Mouse (Mus musculus): ENCODE results near the gene Rad51b.

Gene Rad51b

DNA sequence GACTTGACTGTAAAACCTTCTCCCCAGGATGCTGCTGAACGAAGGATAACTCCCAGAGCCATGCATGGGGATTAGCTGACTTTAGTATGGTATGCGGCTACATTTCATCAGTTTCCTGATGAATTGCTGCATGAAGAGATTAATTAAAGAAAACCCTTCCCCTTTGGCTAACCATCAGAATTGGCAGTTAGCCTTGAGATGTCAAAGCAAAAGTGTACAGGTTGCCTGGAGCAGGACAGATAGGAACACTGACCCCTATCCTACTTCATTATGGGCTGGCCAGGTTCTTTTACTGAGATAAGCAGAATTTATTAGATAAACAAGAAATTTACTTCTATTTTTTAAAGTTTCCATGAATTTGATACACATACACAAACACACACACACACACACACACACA, 85.3 kb downstream of the Rad51b start:
- DNase-seq = no peak

DNA sequence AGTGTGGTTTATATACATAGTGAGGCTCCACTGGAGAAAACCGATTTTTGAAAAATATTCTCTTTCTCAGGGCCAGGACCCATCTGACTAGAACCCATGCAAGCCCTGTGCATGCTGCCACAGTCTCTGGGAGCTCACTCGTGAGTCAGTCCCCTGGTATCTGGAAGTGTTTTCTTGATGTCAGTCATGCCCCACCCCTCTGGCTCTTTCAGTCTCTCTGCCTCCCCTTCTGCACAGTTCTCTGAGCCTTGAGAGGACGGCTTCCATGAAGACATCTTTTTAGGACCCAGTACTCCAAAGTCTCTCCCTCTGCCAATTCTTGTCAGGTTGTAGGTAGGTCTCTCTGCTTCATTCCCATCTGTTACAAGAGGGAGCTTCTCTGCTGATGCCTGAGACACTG, 86.5 kb downstream of the Rad51b start:
- no peak for DNase-seq

DNA sequence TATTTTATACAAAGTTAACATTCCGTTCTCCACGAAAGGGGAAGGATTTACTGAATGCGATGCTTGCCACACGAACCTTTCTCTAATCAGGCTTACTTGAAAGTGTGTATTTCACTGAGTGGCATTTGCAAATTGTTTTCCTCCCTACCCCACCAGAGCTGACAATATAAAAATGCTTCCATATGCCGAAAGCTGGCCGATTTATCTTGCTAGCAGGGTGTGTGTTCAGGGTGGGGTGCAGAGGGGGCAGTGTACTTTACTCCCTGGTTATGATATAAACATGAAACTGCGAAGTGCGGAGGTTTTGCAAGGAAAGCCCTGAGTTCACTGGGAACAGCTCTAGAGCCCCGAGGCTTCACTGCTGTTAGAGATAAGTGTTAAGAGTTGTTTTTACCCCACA, 87.7 kb downstream of the Rad51b start:
- DNase-seq = no peak

DNA sequence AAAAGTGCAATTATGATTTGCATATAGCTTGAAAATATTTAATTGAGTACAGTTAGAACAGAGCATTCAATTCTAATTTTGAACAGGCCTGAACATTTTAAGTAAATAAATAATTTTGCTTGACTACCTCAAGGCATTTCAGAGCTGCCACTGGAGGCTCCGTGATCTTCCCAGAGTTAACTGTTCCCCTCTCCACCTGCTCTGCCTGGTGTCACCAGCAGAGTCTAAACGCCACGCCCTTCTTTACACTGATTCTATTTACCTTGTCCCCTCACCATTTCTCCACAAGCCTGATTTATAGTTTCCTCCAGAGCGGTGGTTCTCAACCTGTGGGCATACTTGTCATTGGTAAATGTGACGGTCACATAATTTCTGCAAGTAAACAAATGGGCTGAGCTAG, 88.1 kb downstream of the Rad51b start:
- no peak for DNase-seq

DNA sequence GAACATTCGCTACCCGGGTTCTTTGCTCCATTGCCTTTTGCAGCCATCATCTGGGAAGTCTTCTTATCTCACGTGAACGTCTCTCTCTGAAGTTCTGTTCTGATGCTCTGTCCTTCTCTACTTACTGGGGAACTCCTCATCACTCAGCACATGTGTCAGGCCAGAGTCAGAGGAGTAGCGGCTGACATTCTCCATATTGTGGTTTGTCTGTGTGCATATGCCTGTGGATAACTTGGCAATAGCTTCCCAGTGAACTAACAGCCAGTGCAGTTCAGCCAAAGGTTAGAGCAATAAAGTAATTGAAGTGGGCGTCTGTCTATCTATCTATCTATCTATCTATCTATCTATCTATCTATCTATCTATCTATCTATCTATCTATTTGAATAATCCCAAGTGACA, 90.8 kb downstream of the Rad51b start:
- DNase-seq = no peak

DNA sequence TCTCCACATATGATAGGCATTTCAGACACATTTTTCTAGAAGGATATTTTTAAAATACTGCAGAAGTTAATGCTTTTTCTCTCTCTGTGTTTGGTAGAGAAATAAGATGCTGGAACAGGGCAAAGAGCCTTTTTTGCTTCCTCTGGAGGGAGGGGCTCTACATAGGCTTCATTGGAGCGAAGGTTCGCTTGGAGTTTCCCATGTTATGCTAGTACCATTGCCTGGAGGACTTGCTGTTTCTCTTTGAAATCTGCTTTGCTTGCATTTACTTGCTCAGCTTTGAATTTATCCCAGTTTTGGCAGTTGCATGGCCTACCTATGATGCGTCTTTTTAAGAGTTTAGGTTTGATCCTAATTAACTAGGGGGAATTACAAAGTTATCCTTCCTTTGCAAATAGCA, 92.2 kb downstream of the Rad51b start:
- DNase-seq = no peak

DNA sequence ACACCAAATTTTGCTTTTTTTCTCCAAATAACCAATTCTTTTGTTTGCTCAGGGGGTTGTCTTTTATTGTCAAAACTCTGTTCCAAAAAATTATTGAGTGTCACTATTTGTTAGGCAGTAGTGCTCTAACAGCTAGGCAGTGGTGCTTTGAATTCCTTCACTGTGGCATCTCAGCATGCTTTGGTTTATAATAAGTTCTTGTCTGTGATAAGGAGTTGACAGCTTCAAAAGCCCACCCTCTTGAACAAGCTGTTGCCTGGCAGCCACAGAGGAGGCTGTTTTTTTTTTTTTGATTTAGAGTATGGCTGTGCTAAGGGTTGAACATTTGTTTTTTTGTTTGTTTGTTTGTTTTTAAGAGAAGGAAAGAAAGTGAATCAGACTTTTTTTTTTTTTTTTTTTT, 92.9 kb downstream of the Rad51b start:
- no peak for DNase-seq

DNA sequence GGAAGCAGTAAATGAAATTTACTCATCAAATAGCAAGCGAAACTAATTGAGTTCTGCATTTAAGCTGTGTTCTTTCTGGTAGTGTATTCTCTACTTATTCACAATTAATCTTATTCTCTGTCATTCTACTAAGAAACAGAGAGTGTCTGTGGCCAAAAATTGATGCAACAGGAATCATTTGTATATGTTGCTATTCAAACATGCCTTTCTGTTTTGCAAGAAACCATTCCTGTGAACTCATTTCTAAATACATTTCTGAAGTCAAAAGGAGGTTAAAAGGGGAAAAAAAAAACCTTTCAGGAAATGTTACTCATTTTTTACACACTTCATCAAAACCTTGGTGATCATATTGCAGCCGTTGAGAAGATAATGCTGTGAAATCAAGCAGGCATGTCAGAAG, 96.6 kb downstream of the Rad51b start:
- DNase-seq = no peak

DNA sequence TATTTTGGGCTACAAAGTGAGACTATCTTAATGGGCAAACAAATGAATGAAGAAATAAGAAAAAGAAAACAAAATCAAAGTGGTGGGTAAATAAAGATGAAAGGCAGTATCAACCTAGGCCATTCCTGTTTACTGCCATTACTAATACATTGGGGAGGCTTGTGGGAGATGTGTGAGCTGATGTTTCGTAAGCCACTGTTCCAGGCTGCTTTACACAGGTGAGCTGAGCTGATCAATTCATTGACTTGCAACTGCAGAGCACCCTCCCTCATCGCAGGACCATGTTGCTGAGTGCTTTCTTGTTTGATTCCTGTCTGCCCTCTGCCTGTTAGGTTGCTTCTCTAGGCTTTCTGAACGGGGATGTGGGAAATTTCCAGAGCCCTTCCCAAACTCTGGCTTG, 106.9 kb downstream of the Rad51b start:
- DNase-seq = no peak

DNA sequence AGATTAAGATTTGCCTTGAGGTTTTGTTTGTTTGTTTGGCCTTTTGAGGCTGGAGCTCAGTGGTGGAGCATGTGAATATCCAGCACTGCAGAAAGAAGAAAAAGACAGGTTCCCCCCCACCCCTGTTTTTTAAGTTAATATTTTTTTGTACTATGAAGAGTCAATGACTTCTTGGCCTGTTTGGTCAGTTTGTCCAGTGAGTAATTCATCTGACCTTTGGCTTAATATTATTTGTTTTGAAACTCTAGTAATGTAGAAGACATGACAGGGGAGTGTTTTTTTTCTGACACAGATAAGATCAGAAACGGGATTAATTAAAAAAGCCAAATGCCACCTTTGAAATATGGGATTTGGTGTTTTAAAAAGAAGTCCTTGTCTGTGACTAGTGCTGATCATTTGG, 107.4 kb downstream of the Rad51b start:
- no peak for DNase-seq

DNA sequence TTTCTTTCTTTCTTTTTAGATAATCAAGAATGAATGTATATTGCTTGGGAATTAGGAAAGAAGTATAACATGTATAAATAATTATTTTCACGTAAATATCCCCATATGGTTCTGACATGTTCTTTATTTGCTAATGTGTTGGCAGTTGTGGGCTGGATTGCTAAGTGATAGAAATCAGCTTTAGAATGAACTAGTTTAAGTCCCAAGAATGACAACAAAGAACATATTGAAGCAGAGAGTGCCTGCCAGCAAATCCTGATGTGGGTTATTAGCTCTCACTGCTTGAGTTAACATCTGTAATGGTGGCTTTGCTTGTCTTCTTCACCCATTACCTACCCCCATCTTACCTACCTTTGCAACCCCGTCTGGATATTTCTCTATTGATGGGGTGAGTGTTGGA, 111.6 kb downstream of the Rad51b start:
- DNase-seq = no peak

DNA sequence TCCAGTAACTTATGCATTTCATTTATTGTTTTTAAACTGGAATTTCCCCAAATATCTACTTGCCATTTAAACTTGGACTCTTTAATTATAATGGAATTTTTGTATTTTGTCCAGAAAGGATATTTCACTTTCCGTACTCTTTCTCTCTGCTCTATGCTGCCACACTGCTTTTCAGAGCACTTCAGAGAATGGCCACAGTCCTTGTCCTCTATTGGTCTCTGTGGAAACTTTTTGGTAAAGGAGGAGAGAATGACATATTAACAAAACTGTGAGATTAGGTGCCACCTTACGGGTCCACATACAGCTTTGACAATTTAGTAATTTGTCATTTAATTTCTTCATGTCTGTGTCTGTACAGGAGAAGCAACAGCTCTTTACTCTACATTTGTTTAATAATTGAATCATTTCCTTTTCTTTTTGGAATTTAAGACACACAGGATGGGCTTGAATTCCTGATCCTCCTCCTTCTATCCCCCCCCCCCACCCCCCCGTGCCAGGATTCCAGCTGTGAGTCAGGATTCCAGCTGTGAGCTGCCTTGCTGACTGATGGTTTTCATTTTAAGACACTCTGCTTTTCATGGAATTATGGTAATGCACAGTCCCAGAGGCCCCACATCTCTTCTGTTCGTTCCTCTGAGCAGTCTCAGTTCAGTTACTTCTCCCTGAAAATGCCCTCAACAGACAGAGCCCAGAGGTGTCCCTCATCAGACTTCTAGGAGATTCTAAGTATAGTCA, 112.2 kb downstream of the Rad51b start:
- no peak for DNase-seq

DNA sequence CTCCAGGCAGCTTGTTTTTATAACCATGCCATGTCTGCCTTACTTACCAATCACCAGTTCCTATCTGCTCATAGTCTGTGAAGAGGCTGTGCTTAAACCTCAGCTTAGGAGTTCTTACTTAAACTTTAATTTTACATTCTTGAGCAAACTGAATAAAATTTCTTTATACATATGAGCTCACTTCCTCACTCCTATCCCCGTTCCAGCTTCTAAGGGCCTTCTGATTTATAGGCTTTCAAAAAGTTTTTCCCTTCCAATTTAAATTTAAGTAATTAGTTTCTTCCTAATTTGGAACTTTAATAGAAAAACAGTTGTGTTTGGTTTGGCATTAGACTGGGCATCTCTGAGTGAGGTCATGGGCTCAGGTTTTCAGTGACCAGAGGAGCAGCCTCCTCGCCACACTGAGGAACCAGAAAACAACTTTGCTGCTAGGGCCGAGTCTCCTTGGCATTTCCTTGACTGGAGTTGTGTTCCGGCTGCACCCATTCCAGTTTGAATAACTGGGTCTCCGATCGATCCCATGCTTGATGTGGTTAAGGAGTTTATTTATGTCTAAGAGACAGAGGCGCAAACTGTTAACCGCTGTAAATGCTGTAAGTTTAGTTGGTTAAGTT, 115.9 kb downstream of the Rad51b start:
- DNase-seq = no peak

DNA sequence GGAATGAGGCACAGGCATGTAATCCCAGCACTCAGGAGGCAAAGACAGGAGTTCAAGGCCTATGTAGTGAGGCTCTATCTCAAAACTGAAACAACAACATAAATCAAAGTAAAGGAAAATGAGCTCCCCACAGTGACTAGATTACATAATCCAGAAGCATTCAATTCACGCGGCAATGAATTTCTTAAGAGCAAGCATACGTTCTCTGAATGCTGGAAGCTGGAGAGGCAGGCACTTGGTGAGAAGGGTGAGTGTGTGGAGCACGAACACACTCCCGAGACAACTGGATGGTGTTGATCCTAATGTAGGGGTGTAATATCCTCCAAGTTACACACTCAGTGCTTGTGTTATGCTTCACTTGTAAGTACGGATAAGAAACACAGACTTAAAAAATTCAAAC, 120.3 kb downstream of the Rad51b start:
- no peak for DNase-seq

DNA sequence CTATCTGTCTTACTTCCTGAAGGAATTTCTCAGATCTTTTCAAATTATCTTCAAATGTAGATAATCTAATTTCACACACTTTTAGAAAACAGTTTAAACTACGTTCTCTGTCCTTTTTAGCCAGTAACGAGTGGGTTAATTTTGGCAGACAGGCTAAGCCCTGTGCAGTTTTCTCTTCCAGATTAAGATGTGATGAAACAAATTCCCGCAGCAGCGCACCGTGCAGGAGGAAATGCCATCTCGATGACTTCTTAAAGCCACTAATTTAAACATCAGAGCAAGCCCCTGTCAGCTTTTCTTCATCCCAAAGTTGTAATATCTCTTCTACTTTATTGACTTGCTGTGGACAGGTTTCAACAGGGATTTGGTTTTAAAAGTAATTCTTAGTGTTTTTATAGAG, 123.5 kb downstream of the Rad51b start:
- no peak for DNase-seq

DNA sequence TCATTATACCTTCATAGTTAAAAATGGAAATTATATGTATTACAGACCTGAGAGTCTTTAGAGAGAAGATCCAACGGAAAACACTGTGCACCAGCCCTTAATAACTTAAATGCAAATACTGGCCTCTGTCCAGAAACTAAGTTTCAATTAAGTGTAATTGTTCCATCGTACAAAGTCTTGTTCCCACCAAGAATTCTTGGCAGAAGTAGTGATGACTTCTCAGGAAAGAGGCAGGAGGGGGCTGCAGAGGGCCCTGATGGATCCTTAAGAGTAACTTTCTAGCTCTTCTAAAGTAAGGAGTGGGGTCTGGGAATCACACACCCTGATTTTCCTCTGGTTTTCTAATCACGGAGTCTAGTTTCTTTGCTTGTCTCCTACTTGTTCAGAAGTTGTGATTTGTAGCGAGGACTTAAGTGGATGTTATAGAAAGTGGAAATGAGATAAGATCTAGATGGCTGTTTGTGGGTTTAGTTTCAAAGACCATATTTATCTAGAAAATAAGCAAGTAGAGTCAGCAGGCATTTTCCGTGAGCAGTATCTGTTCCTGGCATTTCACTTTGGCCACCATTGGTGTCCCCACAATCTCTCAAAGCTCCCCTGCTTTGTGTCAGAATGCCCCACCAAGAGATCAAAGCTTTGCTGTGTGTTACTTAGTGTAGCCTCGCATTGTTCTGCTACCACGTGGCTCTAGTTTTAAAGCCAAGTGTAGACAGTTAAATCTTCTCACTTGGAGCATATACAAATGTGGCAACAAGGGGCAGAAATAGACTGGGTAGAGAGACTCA, 132.6 kb downstream of the Rad51b start:
- DNase-seq = no peak

DNA sequence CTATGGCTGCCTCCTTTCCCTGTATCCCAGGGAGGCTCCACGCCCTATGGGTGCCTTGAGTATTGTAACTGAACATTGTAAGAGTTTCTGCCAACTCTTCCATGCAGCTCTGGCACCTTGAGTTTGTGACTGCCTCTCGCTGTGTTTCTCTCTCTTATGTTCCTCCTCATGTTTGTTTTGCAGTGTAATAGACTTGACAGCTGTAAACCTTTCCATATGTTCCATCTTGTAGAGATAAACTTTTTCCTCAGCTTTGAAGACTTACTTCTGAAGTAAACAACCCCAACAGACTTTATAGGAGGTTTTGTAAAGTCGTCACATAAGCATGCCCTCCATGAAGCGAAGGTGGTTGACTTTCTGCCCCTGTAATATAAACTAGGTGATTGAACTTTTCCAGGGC, 134.1 kb downstream of the Rad51b start:
- DNase-seq = no peak

DNA sequence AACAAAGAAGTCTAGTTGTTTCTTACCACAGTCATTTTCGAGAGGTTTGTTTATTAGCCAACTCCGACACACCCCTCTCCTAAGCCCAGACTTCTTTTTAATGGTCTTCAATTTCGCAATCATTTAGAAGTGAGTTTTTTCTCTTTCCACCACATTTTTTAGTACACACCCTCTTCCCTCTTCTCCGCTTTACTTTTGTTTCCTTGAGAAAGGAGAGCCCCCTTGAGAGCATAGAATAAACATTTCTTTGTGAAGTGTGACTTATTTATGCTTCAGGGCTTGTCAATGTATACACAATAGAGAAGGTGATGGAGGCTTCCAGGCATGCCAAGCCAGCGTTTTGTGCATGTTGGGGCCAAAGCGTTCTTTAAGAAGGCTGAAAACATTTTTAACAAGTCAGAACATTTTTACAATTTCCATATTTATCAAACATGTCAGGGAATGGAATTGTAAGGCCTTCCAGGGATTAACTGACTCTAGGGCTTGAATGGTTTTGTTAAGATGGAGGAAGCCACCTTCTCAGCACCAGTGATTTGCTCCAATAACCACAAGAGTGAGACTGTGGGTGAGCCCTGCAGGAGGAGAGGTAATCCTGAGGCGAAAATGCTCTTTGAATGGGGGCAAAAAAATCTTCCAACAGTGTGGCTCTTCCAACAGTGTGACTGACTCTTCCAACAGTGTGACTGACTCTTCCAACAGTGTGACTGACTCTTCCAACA, 136.8 kb downstream of the Rad51b start:
- no peak for DNase-seq

DNA sequence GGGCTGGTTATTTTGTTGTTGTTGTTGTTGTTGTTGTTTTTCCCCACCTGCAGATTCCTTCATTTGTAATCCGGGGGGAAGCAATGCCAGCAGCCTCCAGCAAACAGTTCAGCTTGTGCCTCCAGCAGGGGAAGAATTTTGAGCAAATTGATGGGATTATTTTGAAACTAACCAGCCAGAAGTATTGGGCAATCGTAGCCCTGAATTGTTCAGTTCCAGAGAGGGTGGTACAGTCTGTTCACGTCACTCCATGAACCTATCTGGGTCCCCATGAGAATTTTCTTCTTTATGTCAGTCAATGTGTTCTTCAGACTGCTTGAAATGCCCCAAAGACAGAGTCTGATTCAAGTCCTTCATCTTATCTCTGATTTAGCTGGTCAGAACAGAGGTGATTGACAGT, 138.4 kb downstream of the Rad51b start:
- no peak for DNase-seq

DNA sequence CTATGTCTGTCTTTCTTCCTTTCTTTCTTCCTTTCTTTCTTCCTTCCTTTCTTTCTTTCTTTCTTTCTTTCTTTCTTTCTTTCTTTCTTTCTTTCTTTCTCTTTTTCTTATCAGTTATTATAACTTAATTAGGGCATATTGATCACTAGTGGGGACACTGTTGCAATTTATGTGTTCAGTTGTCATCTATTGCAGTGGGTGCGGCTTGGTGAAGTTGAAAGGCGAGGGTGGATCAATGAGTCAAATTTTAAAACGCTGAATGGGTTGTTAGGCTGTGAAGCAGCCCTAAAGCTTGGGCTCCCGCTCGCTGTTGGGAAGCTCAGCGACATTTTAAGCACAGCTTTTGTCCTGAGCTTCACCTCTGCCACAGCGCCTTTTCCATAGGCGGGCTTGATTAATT, 139.0 kb downstream of the Rad51b start:
- no peak for DNase-seq

DNA sequence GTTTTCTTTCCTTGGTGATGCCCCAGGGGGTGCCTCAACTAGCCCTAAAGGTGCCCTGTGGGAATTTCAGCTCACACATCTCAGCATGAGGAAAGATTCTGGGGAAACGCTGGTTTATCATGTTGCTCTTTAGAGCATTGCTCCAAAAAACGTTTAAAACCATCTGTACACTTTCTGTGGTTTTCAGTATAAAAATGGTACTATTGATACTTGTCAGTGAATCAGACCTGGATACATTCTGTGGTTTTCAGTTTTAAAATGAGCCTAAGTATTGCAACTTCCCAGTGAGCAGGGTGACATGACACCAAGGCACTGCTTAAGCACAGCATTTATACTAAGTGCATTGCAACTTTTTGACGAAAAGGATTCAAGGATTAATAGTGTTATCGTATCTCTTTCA, 139.8 kb downstream of the Rad51b start:
- no peak for DNase-seq

DNA sequence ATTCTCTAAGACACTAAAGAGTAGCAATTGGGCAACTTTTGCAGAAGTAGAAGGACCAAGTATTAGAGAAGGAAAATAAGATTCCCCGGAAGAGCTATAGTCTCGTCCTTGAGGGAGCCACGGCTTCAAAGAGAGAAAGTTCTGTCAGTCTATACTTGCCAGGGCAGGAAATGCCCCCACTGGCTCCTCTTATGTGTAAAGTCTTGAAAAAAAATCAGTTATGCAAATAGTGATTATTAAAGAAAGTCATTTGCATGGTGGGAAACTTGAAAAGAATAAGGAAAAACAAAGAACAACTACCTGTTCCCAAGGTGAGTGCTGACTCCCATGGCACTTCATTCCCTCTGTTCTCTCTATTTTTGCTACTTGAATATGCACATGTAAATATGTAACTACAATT, 140.5 kb downstream of the Rad51b start:
- DNase-seq = no peak

DNA sequence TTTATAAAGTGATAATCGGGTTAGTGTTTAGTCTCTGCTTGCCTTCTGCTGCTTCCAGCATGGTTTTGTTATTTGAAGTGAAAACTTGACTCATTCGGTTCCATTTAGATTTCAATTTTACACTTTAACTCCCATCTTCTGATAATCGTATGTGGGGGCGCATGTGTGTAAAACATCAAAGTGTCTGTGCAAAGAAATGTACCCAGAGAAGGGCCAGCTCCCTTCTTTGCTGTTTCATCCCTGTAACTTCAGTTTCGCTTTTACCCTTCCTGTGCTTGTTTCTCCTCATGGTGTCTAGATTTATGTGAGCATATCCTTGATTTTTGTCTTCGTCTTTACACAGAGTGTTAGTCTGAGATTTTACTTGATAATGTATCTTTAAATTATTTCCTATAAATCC, 142.9 kb downstream of the Rad51b start:
- no peak for DNase-seq

Data from thymus, adult 18-20 months (tissue).